Mouse (Mus musculus): ENCODE data around the gene D10Wsu102e. TPM values are rescaled to one million over a fixed set of nuclear protein-coding genes. Genes with fewer than 3 reads are reported as not detected.

The D10Wsu102e gene
- polyA plus RNA-seq (2016; fragmentation: Nextera tagmentation; extraction: Ambion mirVana): 0.94 and 1.2 TPM in 2 replicates

- peak; percentile 97 for DNase-seq (ENCODE audit: low spot score)
- H3K36me3 ChIP-seq: peaks cover 28% of the 10 kb centered on the region
- under 1% methylated on average over 30 of the region's 30 CpGs for WGBS
Observed at GRCm38 (mm10) chr10:83359956-83360355, at the start of gene D10Wsu102e. Gene D10Wsu102e (plus strand): TSS chr10:83360221.

GRCm38 (mm10) chr10:83310356-83310755, 49.7 kb upstream of the D10Wsu102e start:
- no peaks in the 10 kb centered on the region for H3K4me1 ChIP-seq (replicated peaks)
- H3K27me3 ChIP-seq (ENCODE audit: insufficient read depth, poor library complexity, severe bottlenecking): no peaks in the 10 kb centered on the region
- DNase-seq (ENCODE audit: low spot score): no peak
- no peak overlapping the region for H3K27ac ChIP-seq
- H3K4me3 ChIP-seq: no peak overlapping the region
- H3K36me3 ChIP-seq: no peaks in the 10 kb centered on the region
- H3K9me3 ChIP-seq: 0 out of 2 replicates have a peak, but pooled peaks cover 3% of the 10 kb centered on the region
- WGBS: 93% methylated on average over 7 of the region's 7 CpGs

More at GRCm38 (mm10) chr10:83359956-83360355, at the start of gene D10Wsu102e:
- Histone ChIP-seq H3K4me1 (replicated peaks) (peaks cover 16% of the 10 kb centered on the region), H3K4me3 (peak within 1 kb of the TSS; percentile 99), H3K27me3 (ENCODE audit: insufficient read depth, poor library complexity, severe bottlenecking) (no peaks in the 10 kb centered on the region), H3K27ac (peak within 1 kb of the TSS; percentile 89), H3K9me3 (no peaks in the 10 kb centered on the region)

- WGBS: 86% methylated on average over 5 of the region's 5 CpGs
- Histone ChIP-seq H3K27me3 (ENCODE audit: insufficient read depth, poor library complexity, severe bottlenecking) (no peaks in the 10 kb centered on the region), H3K4me1 (replicated peaks) (no peaks in the 10 kb centered on the region), H3K27ac (no peak overlapping the region), H3K4me3 (no peak overlapping the region), H3K36me3 (no peaks in the 10 kb centered on the region), H3K9me3 (0 out of 2 replicates have a peak, but pooled peaks cover 3% of the 10 kb centered on the region)
- no peak for DNase-seq (ENCODE audit: low spot score)
Observed at GRCm38 (mm10) chr10:83313033-83313432, 47.0 kb upstream of the D10Wsu102e start.

- DNase-seq (ENCODE audit: low spot score): no peak
- H3K36me3 ChIP-seq: no peaks in the 10 kb centered on the region
- H3K4me3 ChIP-seq: no peak overlapping the region
- 85% methylated on average over 6 of the region's 6 CpGs for WGBS
- no peak overlapping the region for H3K27ac ChIP-seq
- H3K9me3 ChIP-seq: no peaks in the 10 kb centered on the region
- no peaks in the 10 kb centered on the region for H3K27me3 ChIP-seq (ENCODE audit: insufficient read depth, poor library complexity, severe bottlenecking)
- no peaks in the 10 kb centered on the region; the same call in 1 of the 2 replicates for H3K4me1 ChIP-seq (replicated peaks)
Observed at GRCm38 (mm10) chr10:83320396-83320795, 39.6 kb upstream of the D10Wsu102e start.

GRCm38 (mm10) chr10:83320870-83321269, 39.2 kb upstream of the D10Wsu102e start:
- 91% methylated on average over 7 of the region's 7 CpGs for WGBS
- no peak overlapping the region for H3K27ac ChIP-seq
- no peak for DNase-seq (ENCODE audit: low spot score)
- H3K27me3 ChIP-seq (ENCODE audit: insufficient read depth, poor library complexity, severe bottlenecking): no peaks in the 10 kb centered on the region
- H3K9me3 ChIP-seq: no peaks in the 10 kb centered on the region
- H3K4me3 ChIP-seq: no peak overlapping the region
- H3K4me1 ChIP-seq (replicated peaks): no peaks in the 10 kb centered on the region; the same call in 1 of the 2 replicates
- no peaks in the 10 kb centered on the region for H3K36me3 ChIP-seq

- no peak overlapping the region for H3K4me3 ChIP-seq
- no peaks in the 10 kb centered on the region for H3K27me3 ChIP-seq (ENCODE audit: insufficient read depth, poor library complexity, severe bottlenecking)
- H3K27ac ChIP-seq: no peak overlapping the region
- no peaks in the 10 kb centered on the region for H3K36me3 ChIP-seq
- H3K4me1 ChIP-seq (replicated peaks): no peaks in the 10 kb centered on the region; the same call in 1 of the 2 replicates
- DNase-seq (ENCODE audit: low spot score): no peak
- H3K9me3 ChIP-seq: no peaks in the 10 kb centered on the region
- 80% methylated on average over 6 of the region's 6 CpGs for WGBS
Observed at GRCm38 (mm10) chr10:83321528-83321927, 38.5 kb upstream of the D10Wsu102e start.

- Histone ChIP-seq H3K27ac (no peak overlapping the region), H3K27me3 (ENCODE audit: insufficient read depth, poor library complexity, severe bottlenecking) (no peaks in the 10 kb centered on the region), H3K36me3 (no peaks in the 10 kb centered on the region), H3K4me1 (replicated peaks) (no peaks in the 10 kb centered on the region; the same call in 1 of the 2 replicates), H3K9me3 (no peaks in the 10 kb centered on the region), H3K4me3 (no peak overlapping the region)
- whole genome bisulfite sequencing: 49% methylated on average over 7 of the region's 7 CpGs
- no peak for DNase-seq (ENCODE audit: low spot score)
Observed at GRCm38 (mm10) chr10:83322551-83323100, 37.4 kb upstream of the D10Wsu102e start.

GRCm38 (mm10) chr10:83324871-83325270, 35.1 kb upstream of the D10Wsu102e start:
- DNase-seq (ENCODE audit: low spot score): no peak
- H3K4me1 ChIP-seq (replicated peaks): no peaks in the 10 kb centered on the region; the same call in 1 of the 2 replicates
- no peaks in the 10 kb centered on the region for H3K36me3 ChIP-seq
- no peak overlapping the region for H3K27ac ChIP-seq
- no peaks in the 10 kb centered on the region for H3K9me3 ChIP-seq
- WGBS: 86% methylated on average over 3 of the region's 3 CpGs
- no peak overlapping the region for H3K4me3 ChIP-seq
- H3K27me3 ChIP-seq (ENCODE audit: insufficient read depth, poor library complexity, severe bottlenecking): no peaks in the 10 kb centered on the region

GRCm38 (mm10) chr10:83325903-83326302, 34.1 kb upstream of the D10Wsu102e start:
- Histone ChIP-seq H3K27ac (no peak overlapping the region), H3K9me3 (no peaks in the 10 kb centered on the region), H3K4me3 (no peak overlapping the region), H3K4me1 (replicated peaks) (no peaks in the 10 kb centered on the region; the same call in 1 of the 2 replicates), H3K27me3 (ENCODE audit: insufficient read depth, poor library complexity, severe bottlenecking) (no peaks in the 10 kb centered on the region), H3K36me3 (no peaks in the 10 kb centered on the region)
- no peak for DNase-seq (ENCODE audit: low spot score)
- 94% methylated on average over 1 of the region's 1 CpGs for WGBS

GRCm38 (mm10) chr10:83326648-83327285, 33.3 kb upstream of the D10Wsu102e start:
- H3K27ac ChIP-seq: no peak overlapping the region
- no peaks in the 10 kb centered on the region for H3K9me3 ChIP-seq
- H3K27me3 ChIP-seq (ENCODE audit: insufficient read depth, poor library complexity, severe bottlenecking): no peaks in the 10 kb centered on the region
- no peak overlapping the region for H3K4me3 ChIP-seq
- WGBS: 92% methylated on average over 14 of the region's 14 CpGs
- no peaks in the 10 kb centered on the region for H3K36me3 ChIP-seq
- H3K4me1 ChIP-seq (replicated peaks): no peaks in the 10 kb centered on the region; the same call in 1 of the 2 replicates
- DNase-seq (ENCODE audit: low spot score): no peak

- Histone ChIP-seq H3K27ac (no peak overlapping the region), H3K27me3 (ENCODE audit: insufficient read depth, poor library complexity, severe bottlenecking) (peaks cover 14% of the 10 kb centered on the region), H3K9me3 (no peaks in the 10 kb centered on the region), H3K4me3 (no peak overlapping the region), H3K4me1 (replicated peaks) (no peaks in the 10 kb centered on the region; the same call in 1 of the 2 replicates), H3K36me3 (no peaks in the 10 kb centered on the region)
- DNase-seq (ENCODE audit: low spot score): no peak
- WGBS: 75% methylated on average over 5 of the region's 5 CpGs
Observed at GRCm38 (mm10) chr10:83328791-83329190, 31.2 kb upstream of the D10Wsu102e start.

- 70% methylated on average over 6 of the region's 6 CpGs for WGBS
- peaks cover 30% of the 10 kb centered on the region for H3K27me3 ChIP-seq (ENCODE audit: insufficient read depth, poor library complexity, severe bottlenecking)
Observed at GRCm38 (mm10) chr10:83330336-83330735, 29.7 kb upstream of the D10Wsu102e start.

GRCm38 (mm10) chr10:83331811-83332210, 28.2 kb upstream of the D10Wsu102e start:
- H3K4me3 ChIP-seq: no peak overlapping the region
- WGBS: 91% methylated on average over 5 of the region's 5 CpGs
- H3K27ac ChIP-seq: no peak overlapping the region
- H3K27me3 ChIP-seq (ENCODE audit: insufficient read depth, poor library complexity, severe bottlenecking): peaks cover 43% of the 10 kb centered on the region
- no peaks in the 10 kb centered on the region for H3K9me3 ChIP-seq
- no peak for DNase-seq (ENCODE audit: low spot score)
- H3K36me3 ChIP-seq: no peaks in the 10 kb centered on the region
- no peaks in the 10 kb centered on the region; the same call in 1 of the 2 replicates for H3K4me1 ChIP-seq (replicated peaks)

More at GRCm38 (mm10) chr10:83330336-83330735, 29.7 kb upstream of the D10Wsu102e start:
- Histone ChIP-seq H3K4me3 (no peak overlapping the region), H3K36me3 (no peaks in the 10 kb centered on the region), H3K27ac (no peak overlapping the region), H3K9me3 (no peaks in the 10 kb centered on the region), H3K4me1 (replicated peaks) (no peaks in the 10 kb centered on the region; the same call in 1 of the 2 replicates)
- DNase-seq (ENCODE audit: low spot score): no peak

Data from hindbrain, embryonic 10.5 days (tissue).